Mouse (Mus musculus): ENCODE data around the gene 2610042L04Rik.
"Not testable (repeated sequence)": the region's sequence is repeated elsewhere in the genome, so short reads cannot be mapped to it uniquely, and the experiment has no call there.

2610042L04Rik gene

DNA sequence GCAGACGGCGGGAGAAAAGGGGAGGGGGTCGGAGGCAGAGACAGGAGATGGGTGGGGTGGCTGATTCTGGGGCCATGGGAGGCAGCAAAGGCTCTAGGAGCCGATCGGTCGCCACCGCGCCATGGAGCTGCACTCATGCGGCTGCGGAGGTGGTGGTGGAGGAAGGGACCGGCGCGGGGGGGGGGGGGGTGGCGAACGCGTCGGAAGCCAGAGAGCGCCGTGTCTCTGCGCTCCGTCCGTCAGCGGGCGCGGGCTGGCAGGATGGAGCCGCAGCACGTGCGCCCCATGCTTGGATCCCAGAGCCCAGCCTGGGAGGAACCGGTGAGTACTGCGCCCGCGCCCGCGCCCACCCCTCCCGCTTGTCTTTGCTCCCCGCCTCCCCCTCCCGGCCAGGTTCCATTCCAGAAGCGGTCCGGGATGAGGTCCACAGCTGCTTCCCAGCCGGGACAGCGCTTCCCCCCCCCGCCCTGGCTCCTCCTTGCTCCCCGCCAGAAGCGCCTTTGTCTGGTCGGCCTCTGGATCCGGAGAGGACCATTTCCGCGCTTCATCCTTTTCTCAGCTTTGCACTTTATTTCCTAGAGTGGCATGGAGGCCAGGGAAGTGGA, at the start of gene 2610042L04Rik:
TSS of gene 2610042L04Rik (plus strand) at position 288 of the 605 bp plus-strand sequence.
- DNase-seq (ENCODE audit: low read depth in 1 of 2, low spot score in 2 of 2): not testable (repeated sequence)

DNA sequence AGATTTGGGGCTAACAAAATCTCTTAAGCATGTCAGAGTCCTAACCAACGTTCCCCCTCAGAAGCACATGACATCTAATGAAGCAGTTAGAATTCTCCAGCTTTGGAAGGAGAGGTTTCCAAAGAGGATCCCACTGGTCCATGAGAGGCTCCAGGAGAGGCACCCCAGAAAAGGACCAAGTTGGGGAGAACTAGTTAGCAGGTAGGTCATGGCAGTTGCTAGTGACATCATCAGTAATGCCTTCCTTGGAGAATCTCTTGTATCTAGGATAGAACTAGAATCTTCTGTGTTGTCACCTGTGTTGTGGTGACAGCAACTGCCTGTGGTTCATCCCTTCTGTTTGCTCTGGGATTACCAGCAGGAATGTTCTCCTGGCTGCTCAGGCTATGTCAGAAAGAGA, 17.6 kb upstream of the 2610042L04Rik start, which contains the start of gene Gm3149:
TSS of gene Gm3149 (plus strand) at position 301 of the 400 bp plus-strand sequence.
- not testable (repeated sequence) for DNase-seq (ENCODE audit: low read depth in 1 of 2, low spot score in 2 of 2)

DNA sequence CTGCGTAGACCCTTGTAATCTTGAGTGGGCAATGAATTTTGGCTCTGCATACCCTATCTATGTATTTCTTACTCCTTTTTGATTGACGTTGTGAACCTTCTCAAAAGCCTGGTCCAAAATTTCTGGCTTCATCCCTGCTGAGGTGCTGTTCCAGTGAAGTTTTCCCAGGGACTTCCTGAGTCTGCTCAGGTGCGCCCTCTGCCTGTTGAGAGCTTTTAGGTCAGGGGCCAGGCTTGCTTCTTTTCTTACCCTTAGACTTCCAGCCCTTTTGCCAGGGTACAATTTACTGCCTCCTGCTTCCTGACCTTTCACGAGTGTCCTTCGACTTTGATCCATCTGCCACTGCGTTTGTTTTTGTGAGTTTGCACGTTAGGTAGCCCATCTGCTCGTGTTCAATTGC, 943 bp downstream of the 2610042L04Rik start:
- not testable (repeated sequence) for DNase-seq (ENCODE audit: low read depth in 1 of 2, low spot score in 2 of 2)

DNA sequence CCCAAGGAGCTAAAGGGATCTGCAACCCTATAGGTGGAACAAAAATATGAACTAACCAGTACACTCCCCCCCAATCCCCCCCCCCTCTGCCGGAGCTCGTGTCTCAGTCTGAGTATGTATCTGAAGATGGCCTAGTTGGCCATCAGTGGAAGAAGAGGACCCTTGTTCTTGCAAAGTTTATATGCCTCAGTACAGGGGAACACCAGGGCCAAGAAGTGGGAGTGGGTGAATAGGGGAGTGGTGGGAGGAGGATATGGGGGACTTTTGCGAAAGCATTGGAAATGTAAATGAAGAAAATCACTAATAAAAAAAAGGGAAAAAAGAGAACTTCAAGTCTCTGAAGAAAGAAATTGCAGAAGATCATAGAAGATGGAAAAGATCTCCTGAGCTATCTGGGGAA, 34.4 kb downstream of the 2610042L04Rik start:
- not testable (repeated sequence) for DNase-seq (ENCODE audit: low read depth in 1 of 2, low spot score in 2 of 2)

DNA sequence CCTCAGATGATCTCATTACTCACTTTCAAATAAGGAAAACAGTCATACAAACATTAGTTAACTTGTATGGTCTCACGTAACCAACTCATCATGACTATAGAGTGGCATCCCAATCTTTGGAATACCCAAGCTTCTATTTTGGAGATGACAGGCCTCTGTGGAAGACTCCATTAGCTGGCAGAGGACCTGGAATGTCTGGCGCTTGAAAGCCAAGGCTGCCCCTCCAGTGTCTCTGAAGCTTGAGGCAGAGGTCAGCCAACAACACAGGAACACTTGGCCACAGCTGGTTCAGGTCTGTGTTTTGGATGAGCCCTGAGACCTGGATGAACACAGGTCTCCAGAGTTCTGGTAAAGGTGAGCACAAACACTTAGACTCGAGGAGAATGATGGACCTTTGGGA, 35.1 kb downstream of the 2610042L04Rik start:
- not testable (repeated sequence) for DNase-seq (ENCODE audit: low read depth in 1 of 2, low spot score in 2 of 2)

DNA sequence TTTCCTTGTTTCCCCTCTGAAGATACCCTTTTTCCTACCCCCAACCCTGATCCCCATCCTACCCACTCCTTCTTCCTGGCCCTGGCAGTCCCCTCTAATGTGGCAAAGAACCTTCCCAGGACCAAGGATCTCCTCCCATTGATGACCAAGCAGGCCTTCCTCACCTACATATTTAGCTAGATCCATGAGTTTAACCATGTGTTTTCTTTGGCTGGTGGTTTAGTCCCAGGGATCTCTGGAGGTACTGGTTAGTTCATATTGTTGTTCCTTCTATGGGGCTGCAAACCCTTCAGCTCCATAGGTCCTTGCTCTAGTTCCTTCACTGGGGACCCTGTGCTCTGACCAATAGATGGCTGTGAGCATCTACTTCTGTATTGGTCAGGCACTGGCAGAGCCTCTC, 43.3 kb downstream of the 2610042L04Rik start:
- DNase-seq (ENCODE audit: low read depth in 1 of 2, low spot score in 2 of 2): not testable (repeated sequence)

DNA sequence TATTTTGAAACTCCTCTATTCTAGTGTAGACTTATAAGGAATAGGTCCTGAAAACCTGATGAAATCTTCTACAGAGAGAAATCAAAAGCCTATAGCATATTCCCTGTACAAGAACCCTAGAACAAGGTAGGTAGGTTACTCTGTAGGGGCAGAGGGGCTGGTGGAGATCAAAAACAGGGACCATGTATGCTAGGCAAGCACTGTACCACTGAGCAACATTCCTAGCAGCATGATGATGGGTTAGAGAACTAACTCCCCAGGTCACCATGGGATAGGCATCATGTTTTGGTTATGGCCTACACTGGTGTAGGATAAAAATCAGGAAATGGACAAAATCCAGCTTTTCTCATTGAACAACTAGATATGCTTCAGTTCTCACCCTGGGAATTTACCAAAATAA, 51.0 kb downstream of the 2610042L04Rik start:
- DNase-seq (ENCODE audit: low read depth in 1 of 2, low spot score in 2 of 2): not testable (repeated sequence)

DNA sequence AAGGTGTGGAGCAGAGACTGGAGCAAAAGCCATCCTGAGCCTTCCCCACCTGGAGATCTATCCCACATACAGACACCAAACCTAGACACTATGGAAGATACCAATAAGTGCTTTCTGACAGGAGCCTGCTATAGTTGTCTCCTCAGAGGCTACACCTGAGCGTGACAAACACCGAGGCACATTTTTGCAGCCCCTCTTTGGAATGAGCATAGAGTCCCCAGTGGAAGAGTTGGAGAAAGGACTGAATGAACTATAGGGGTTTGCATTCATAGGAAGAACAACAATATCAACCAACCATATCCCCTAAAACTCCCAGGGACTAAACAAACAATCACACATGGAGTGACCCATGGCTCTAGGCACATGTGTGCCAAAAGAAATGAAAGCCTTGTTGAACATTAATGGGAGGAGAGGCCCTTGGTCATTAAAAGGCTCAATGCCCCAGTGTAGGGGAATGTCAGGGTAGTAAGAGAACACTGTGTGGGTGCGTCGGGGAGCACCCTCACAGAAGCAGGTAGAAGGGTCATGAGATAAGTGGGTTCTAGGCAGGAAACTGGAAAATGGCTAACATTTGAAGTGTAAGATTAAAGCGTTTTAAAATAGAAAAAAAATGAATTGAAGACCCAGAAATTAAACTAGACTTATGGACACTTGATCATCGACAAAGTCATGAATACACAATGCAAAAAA, 58.4 kb downstream of the 2610042L04Rik start:
- DNase-seq (ENCODE audit: low read depth in 1 of 2, low spot score in 2 of 2): not testable (repeated sequence)

DNA sequence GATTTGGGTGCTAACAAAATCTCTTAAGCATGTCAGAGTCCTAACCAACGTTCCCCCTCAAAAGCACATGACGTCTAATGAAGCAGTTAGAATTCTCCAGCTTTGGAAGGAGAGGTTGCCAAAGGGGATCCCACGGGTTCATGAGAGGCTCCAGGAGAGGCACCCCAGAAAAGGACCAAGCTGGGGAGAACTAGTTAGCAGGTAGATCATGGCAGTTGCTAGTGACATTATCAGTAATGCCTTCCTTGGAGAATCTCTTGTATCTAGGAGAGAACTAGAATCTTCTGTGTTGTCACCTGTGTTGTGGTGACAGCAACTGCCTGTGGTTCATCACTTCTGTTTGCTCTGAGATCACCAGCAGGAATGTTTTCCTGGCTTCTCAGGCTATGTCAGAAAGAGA, 62.7 kb downstream of the 2610042L04Rik start, which contains the start of gene Gm3159:
TSS of gene Gm3159 (plus strand) at position 301 of the 400 bp plus-strand sequence.
- DNase-seq (ENCODE audit: low read depth in 1 of 2, low spot score in 2 of 2): not testable (repeated sequence)

DNA sequence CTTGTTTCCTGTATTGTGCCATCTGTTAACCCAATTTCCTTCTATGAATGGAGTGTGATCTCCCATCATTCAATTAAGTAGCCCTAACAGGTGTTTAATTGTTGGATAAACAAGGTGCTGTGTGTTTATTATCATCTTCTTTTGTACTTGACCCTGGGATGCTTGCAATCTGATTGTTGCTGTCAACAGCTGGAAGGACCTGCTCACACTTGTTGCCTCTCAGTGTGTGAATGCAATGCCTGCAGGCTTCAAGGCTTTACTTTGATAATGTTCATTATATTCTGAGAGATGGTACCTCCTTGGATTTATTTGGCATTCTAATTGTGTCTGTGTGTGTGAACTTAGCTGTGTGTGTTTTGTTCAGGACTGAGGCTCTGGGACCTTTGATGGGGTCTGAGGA, 64.1 kb downstream of the 2610042L04Rik start:
- not testable (repeated sequence) for DNase-seq (ENCODE audit: low read depth in 1 of 2, low spot score in 2 of 2)

DNA sequence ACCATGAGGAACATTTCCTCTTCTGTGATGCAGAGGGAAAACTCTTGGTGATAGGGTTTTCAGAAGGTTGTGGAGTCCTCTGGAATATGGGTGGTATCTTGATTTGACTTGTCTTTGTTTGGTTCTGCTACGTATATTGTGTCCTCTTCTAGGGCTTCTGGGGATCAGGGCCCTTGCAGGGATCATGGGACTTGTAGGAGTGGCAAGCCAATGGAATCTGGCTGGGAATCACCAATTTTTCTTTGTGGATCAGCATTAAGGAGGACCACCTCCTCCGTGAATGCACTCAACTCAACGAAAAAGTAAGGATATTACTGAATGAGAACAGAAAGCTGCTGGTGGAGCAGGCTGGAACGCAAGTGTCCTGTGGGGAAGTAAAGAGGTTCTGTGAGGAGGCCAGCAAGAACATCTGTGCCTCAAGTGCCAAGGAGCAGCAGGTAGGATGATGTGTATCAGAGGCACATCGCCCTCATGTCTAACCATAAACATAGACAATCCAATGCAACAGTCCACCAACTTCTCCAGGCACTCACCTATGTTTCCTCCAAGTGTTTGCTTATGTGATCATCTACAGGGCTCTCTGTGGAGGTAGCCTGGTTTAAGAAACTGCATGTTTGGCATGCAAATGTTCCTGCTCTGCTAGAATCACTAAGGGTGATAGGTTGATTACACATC, 65.7 kb downstream of the 2610042L04Rik start:
- DNase-seq (ENCODE audit: low read depth in 1 of 2, low spot score in 2 of 2): not testable (repeated sequence)

DNA sequence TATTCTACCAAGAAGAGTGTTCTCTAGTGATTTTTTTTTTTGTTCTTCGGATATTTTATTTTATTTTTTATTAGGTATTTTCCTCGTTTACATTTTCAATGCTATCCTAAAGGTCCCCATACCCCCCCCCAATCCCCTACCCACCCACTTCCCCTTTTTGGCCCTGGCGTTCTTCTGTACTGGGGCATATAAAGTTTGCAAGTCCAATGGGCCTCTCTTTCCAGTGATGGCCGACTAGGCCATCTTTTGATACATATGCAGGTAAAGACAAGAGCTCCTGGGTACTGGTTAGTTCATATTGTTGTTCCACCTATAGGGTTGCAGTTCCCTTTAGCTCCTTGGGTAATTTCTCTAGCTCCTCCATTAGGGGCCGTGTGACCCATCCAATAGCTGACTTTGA, 66.7 kb downstream of the 2610042L04Rik start:
- DNase-seq (ENCODE audit: low read depth in 1 of 2, low spot score in 2 of 2): not testable (repeated sequence)

DNA sequence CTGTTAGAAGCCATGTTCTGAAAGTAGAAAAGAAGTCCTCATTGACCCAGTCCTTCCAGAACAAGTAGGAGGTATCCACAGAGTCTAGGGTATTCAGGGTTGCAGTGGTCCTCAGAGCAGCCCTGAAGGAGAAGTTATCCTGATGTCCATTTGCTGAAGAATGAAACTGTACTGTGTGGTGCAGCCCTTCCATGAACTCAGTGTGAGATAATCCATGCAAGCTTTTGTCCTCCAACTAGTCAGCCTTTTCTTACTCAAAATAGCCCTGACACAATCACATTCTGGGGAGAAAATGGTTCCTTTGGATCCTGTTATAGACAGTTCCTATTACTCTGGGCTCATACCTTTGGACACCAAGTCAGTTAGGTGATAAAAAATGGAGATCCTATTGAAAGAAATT, 69.3 kb downstream of the 2610042L04Rik start:
- not testable (repeated sequence) for DNase-seq (ENCODE audit: low read depth in 1 of 2, low spot score in 2 of 2)
